Mouse (Mus musculus) MEL (cell line): ENCODE data around the gene Rtcb. TPM values are rescaled to one million over a fixed set of nuclear protein-coding genes. Genes with fewer than 3 reads are reported as not detected.

Experiments
- DNase-seq: peaks from one replicate; pipeline ENCODE4 v3.0.0; 2011; ENCODE audit warnings: low read depth, low spot score
- H3K27ac ChIP-seq: 2 replicates; pipeline ENCODE4 v1.5.1; 2012; ENCODE audit warnings: low read depth, mild to moderate bottlenecking, control low read depth, low read length, moderate library complexity; ENCODE audit not compliant: control insufficient read depth
- H3K27me3 ChIP-seq, 2 experiments: fragments of 150-350 bp in 1 of 2; sonication (generic) in 1 of 2; 2 replicates each; pipeline ENCODE4 v1.6.1; 2012; ENCODE audit warnings: low read length in 2 of 2, mild to moderate bottlenecking in 2 of 2, improper control_type of control experiment in 1 of 2, moderate library complexity in 1 of 2; ENCODE audit not compliant: insufficient read depth in 2 of 2, control insufficient read depth in 1 of 2
- H3K36me3 ChIP-seq, 2 experiments: 2 replicates each; pipeline ENCODE4 v1.6.1; 2012 to 2014; ENCODE audit warnings: low read length in 2 of 2, improper control_type of control experiment in 1 of 2, inconsistent platforms in 1 of 2, mild to moderate bottlenecking in 1 of 2; ENCODE audit not compliant: insufficient read depth in 2 of 2, control insufficient read depth in 1 of 2
- H3K4me1 ChIP-seq, 2 experiments: fragments of 150-350 bp in 1 of 2; sonication (generic) in 1 of 2; 2 replicates each; pipeline ENCODE4 v1.6.1; 2012; ENCODE audit warnings: low read length in 2 of 2, improper control_type of control experiment in 1 of 2, mild to moderate bottlenecking in 1 of 2; ENCODE audit not compliant: insufficient read depth in 2 of 2, control insufficient read depth in 1 of 2
- H3K4me3 ChIP-seq, 2 experiments: fragments of 150-350 bp in 1 of 2; sonication (generic) in 1 of 2; 2 replicates each; pipeline ENCODE4 v1.5.1; 2012; ENCODE audit warnings: low read depth in 2 of 2, low read length in 2 of 2, mild to moderate bottlenecking in 2 of 2, moderate library complexity in 2 of 2, control low read depth in 1 of 2, improper control_type of control experiment in 1 of 2; ENCODE audit not compliant: control insufficient read depth in 1 of 2, insufficient read depth in 1 of 2
- H3K79me2 ChIP-seq: 2 replicates; pipeline ENCODE4 v1.6.1; 2012; ENCODE audit warnings: mild to moderate bottlenecking, low read length, moderate library complexity; ENCODE audit not compliant: control insufficient read depth, poor library complexity, insufficient read depth
- H3K9ac ChIP-seq: 2 replicates; pipeline ENCODE4 v1.6.1; 2012; ENCODE audit warnings: low read depth, mild to moderate bottlenecking, control low read depth, low read length, moderate library complexity; ENCODE audit not compliant: control insufficient read depth, poor library complexity, severe bottlenecking
- H3K9me3 ChIP-seq: fragments of 150-350 bp; sonication (generic); replicated peaks from 2 replicates; pipeline ENCODE4 v1.6.1; 2012; ENCODE audit warnings: mild to moderate bottlenecking, low read length, improper control_type of control experiment, moderate library complexity; ENCODE audit not compliant: insufficient read depth
- CHD1 ChIP-seq: IDR thresholded peaks from 2 replicates; pipeline ENCODE4 v1.6.1; 2012; ENCODE audit warnings: low read depth, mild to moderate bottlenecking, inconsistent platforms, low read length, improper control_type of control experiment
- CHD2 ChIP-seq: IDR thresholded peaks from 2 replicates; pipeline ENCODE4 v1.6.1; 2011; ENCODE audit warnings: low read length, improper control_type of control experiment
- ELF1 ChIP-seq: IDR thresholded peaks from 2 replicates; pipeline ENCODE4 v1.6.1; 2014; ENCODE audit warnings: low read depth, mild to moderate bottlenecking, inconsistent platforms, low read length, improper control_type of control experiment, moderate library complexity
- MAFK ChIP-seq: IDR thresholded peaks from 2 replicates; pipeline ENCODE4 v1.6.1; 2011; ENCODE audit warnings: low read depth, mild to moderate bottlenecking, low read length, improper control_type of control experiment, borderline replicate concordance
- MAZ ChIP-seq: IDR thresholded peaks from 2 replicates; pipeline ENCODE4 v1.6.1; 2012; ENCODE audit warnings: low read depth, mild to moderate bottlenecking, inconsistent platforms, low read length, improper control_type of control experiment
- MXI1 ChIP-seq: IDR thresholded peaks from 2 replicates; pipeline ENCODE4 v1.6.1; 2011; ENCODE audit warnings: mild to moderate bottlenecking, low read depth, low read length, improper control_type of control experiment
- MYC ChIP-seq: IDR thresholded peaks from 2 replicates; pipeline ENCODE4 v1.6.1; 2011; ENCODE audit warnings: low read depth, mild to moderate bottlenecking, low read length, improper control_type of control experiment, moderate library complexity
- NELFE ChIP-seq: IDR thresholded peaks from 2 replicates; pipeline ENCODE4 v1.6.1; 2011; ENCODE audit warnings: low read depth, low read length, improper control_type of control experiment
- NRF1 ChIP-seq: IDR thresholded peaks from 2 replicates; pipeline ENCODE4 v1.6.1; 2014; ENCODE audit warnings: low read depth, mild to moderate bottlenecking, inconsistent platforms, low read length, improper control_type of control experiment, moderate library complexity; ENCODE audit not compliant: poor library complexity, insufficient read depth, severe bottlenecking
- POLR2A ChIP-seq, 2 experiments: IDR thresholded peaks; 2 replicates each; pipeline ENCODE4 v1.6.1; 2011 to 2012; ENCODE audit warnings: low read length in 2 of 2, mild to moderate bottlenecking in 2 of 2, control low read depth in 1 of 2, improper control_type of control experiment in 1 of 2, low read depth in 1 of 2, moderate library complexity in 1 of 2; ENCODE audit not compliant: control insufficient read depth in 1 of 2, insufficient read depth in 1 of 2, poor library complexity in 1 of 2
- POLR2AphosphoS5 ChIP-seq: IDR thresholded peaks from 2 replicates; pipeline ENCODE4 v1.6.1; 2012; ENCODE audit warnings: low read depth, borderline replicate concordance, mild to moderate bottlenecking, inconsistent platforms, low read length, moderate library complexity, mixed read lengths
- RAD21 ChIP-seq: IDR thresholded peaks from 2 replicates; pipeline ENCODE4 v1.6.1; 2011; ENCODE audit warnings: mild to moderate bottlenecking, low read depth, low read length, improper control_type of control experiment
- RCOR1 ChIP-seq: IDR thresholded peaks from 2 replicates; pipeline ENCODE4 v1.6.1; 2012; ENCODE audit warnings: low read depth, mild to moderate bottlenecking, inconsistent platforms, low read length, improper control_type of control experiment
- SIN3A ChIP-seq: IDR thresholded peaks from 2 replicates; pipeline ENCODE4 v1.6.1; 2012; ENCODE audit warnings: low read length, improper control_type of control experiment, inconsistent platforms
- SMC3 ChIP-seq: IDR thresholded peaks from 2 replicates; pipeline ENCODE4 v1.6.1; 2011; ENCODE audit warnings: low read depth, low read length, improper control_type of control experiment
- ZC3H11A ChIP-seq: IDR thresholded peaks from 2 replicates; pipeline ENCODE4 v1.6.1; 2012; ENCODE audit warnings: low read depth, mild to moderate bottlenecking, inconsistent platforms, low read length, improper control_type of control experiment
- polyA plus RNA-seq, 2 experiments: library from polyadenylated mRNA; stranded (reverse) in 1 of 2; unstranded in 1 of 2; fragments of >175 nt in 1 of 2; fragments of >200 nt in 1 of 2; gene quantifications; 2 replicates each; pipeline versions ENCODE4 v1.2.1 to v1.2.4; 2012; ENCODE audit warnings: low replicate concordance in 2 of 2, low read depth in 1 of 2; ENCODE audit not compliant: insufficient read length in 2 of 2, insufficient read depth in 1 of 2, missing spikeins in 1 of 2
- total RNA-seq: library from RNA; depleted of rRNA; stranded (reverse); fragments of 300-350 nt; gene quantifications from 2 replicates; pipeline ENCODE4 v1.2.3, GENCODE M21; 2012

The Rtcb gene
- total and polyA plus RNA-seq, 3 experiments: 110 to 215 (median 197) TPM

DNA sequence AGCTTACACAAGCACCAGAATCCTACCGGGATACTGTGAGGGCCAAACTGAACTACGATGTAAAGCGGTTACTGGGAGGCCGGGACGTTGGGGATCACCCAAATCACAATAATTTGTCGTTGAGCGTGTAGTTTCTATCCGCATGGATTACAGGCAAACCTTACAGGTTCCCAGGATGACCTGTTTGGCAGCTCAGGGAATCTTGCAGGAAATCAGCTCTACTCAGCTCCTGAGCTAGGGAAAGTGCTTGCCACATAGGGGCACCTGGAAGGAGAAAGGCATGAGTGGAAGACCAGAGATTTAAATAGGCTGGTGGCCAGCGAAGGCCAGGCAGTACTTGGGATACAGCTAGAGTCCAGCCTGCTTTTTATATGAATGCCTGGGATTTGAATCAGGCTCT, 36.2 kb upstream of the Rtcb start:
- no peak overlapping the region for H3K27ac ChIP-seq
- no peaks in the 10 kb centered on the region; a peak in 1 of 4 replicates for H3K27me3 ChIP-seq
- no peak overlapping the region for H3K9ac ChIP-seq
- no peak for TF ChIP-seq MAZ
- no peak for TF ChIP-seq ELF1
- no peak for TF ChIP-seq POLR2AphosphoS5
- TF ChIP-seq ZC3H11A: no peak
- no peak for DNase-seq
- no peaks in the 10 kb centered on the region for H3K79me2 ChIP-seq
- H3K36me3 ChIP-seq: no peaks in the 10 kb centered on the region
- H3K9me3 ChIP-seq: no peaks in the 10 kb centered on the region
- 0 out of 4 replicates have a peak, but pooled peaks cover 0 to 2% of the 10 kb centered on the region in 2 experiments for H3K4me1 ChIP-seq
- no peak overlapping the region for H3K4me3 ChIP-seq

DNA sequence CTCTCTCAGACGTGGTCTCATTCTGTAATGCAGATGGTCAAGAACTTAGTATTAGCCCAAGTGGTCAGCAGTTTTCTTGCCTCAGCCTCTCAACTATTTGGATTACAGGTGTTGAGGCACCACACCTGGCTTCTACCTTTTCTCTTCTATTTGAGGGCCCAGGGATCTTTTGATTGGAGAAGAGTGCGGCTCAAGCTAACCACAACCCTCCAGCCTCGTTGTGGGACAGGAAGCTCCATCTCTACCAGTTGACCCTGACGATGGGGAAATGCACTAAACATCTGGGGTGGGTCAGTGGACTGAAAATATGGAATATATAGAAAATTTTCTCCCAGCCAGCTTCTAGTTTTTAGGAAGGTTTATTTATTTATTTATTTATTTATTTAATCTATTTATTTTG, 34.8 kb upstream of the Rtcb start:
- no peak for DNase-seq
- H3K4me1 ChIP-seq: 0 out of 4 replicates have a peak, but pooled peaks cover 0 to 2% of the 10 kb centered on the region in 2 experiments
- H3K79me2 ChIP-seq: no peaks in the 10 kb centered on the region
- no peaks in the 10 kb centered on the region for H3K9me3 ChIP-seq
- H3K4me3 ChIP-seq: no peak overlapping the region
- no peak overlapping the region for H3K9ac ChIP-seq
- TF ChIP-seq RCOR1 (no peak), MYC (no peak), NELFE (no peak), RAD21 (no peak), POLR2A (IDR thresholded peaks at IDR 0.05; ENCODE audit: control insufficient read depth in 1 of 2, insufficient read depth in 1 of 2, low read depth in 1 of 2, low read length in 2 of 2, poor library complexity in 1 of 2) (no peak)
- H3K27ac ChIP-seq: no peak overlapping the region
- no peaks in the 10 kb centered on the region; a peak in 1 of 4 replicates for H3K27me3 ChIP-seq
- H3K36me3 ChIP-seq: no peaks in the 10 kb centered on the region

DNA sequence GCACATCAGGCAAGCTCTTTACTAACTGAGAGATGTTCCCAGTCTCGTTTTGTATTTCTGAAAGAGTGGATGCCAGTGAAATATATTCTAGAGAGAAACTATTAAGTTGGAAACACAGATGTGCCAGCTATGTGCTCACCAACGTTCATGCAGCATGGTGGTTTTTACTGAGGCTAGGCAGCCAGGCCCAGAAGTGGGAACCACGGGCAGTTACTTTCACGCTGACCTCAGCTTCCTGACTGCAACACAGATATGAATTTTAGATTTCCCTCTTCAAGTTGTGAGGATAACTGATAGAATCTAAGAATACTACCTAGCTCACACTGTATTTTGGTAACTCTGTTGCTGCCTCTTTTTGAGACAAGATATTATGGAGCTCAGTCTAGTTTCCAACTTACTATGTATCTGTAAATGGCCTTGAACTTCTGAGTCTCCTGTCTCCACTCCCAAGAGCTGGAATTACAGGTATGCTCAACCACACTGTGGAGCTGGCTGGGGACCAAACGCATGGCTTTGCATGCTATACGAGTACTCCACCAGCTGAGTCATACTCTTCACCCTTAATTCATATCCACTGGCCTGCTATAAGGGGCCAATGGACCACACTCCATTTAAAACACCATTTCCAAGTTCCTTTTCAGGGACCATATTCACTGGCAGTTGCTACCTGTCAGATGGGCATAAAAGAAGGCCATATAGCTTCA, 31.9 kb upstream of the Rtcb start:
- Histone ChIP-seq H3K27ac (no peak overlapping the region), H3K4me1 (no peaks in the 10 kb centered on the region), H3K79me2 (no peaks in the 10 kb centered on the region), H3K27me3 (peaks cover 0 to 2% of the 10 kb centered on the region in 2 experiments; a peak in 2 of 4 replicates), H3K4me3 (no peak overlapping the region), H3K36me3 (no peaks in the 10 kb centered on the region), H3K9me3 (no peaks in the 10 kb centered on the region), H3K9ac (no peak overlapping the region)
- no peak for DNase-seq
- TF ChIP-seq CHD2 (no peak), NRF1 (no peak), SMC3 (no peak), MXI1 (no peak), CHD1 (no peak), MAFK (no peak), RCOR1 (no peak), SIN3A (no peak)
